Mouse (Mus musculus) T-cell, adult 2 months (primary cell): ENCODE results near the gene Nid2.

Experiments
- DNase-seq: peaks from one replicate; pipeline ENCODE4 v3.0.0; 2022; ENCODE audit warnings: low spot score

Gene Nid2

GRCm38 (mm10) chr14:19746232-19746631 lies 4.8 kb upstream of the Nid2 start:
- DNase-seq: no peak

- DNase-seq: no peak
These were observed 4.3 kb upstream of the Nid2 start for GRCm38 (mm10) chr14:19746731-19747130.

GRCm38 (mm10) chr14:19749743-19750142 lies 1.3 kb upstream of the Nid2 start:
- no peak for DNase-seq

GRCm38 (mm10) chr14:19750411-19751024 lies 547 bp upstream of the Nid2 start:
- DNase-seq: no peak

- DNase-seq: no peak
These were observed 1.2 kb downstream of the Nid2 start for GRCm38 (mm10) chr14:19752276-19752675.

GRCm38 (mm10) chr14:19759277-19760193 lies 8.5 kb downstream of the Nid2 start:
- DNase-seq: no peak

- DNase-seq: no peak
These were observed 9.7 kb downstream of the Nid2 start for GRCm38 (mm10) chr14:19760721-19761120.

- DNase-seq: no peak
These were observed 10.9 kb downstream of the Nid2 start for GRCm38 (mm10) chr14:19762014-19762413.

GRCm38 (mm10) chr14:19763527-19763926 lies 12.5 kb downstream of the Nid2 start:
- DNase-seq: no peak

GRCm38 (mm10) chr14:19764331-19764730 lies 13.3 kb downstream of the Nid2 start:
- DNase-seq: no peak

GRCm38 (mm10) chr14:19765539-19766379 lies 14.7 kb downstream of the Nid2 start:
- no peak for DNase-seq

- DNase-seq: no peak
These were observed 15.2 kb downstream of the Nid2 start for GRCm38 (mm10) chr14:19766380-19766649.

GRCm38 (mm10) chr14:19768648-19769047 lies 17.6 kb downstream of the Nid2 start:
- no peak for DNase-seq

- DNase-seq: no peak
These were observed 18.6 kb downstream of the Nid2 start for GRCm38 (mm10) chr14:19769441-19770200.

- no peak for DNase-seq
These were observed 20.1 kb downstream of the Nid2 start for GRCm38 (mm10) chr14:19771173-19771572.

GRCm38 (mm10) chr14:19774036-19774628 lies 23.1 kb downstream of the Nid2 start:
- no peak for DNase-seq

GRCm38 (mm10) chr14:19775491-19775890 lies 24.4 kb downstream of the Nid2 start:
- DNase-seq: no peak

GRCm38 (mm10) chr14:19776179-19776578 lies 25.1 kb downstream of the Nid2 start:
- no peak for DNase-seq

GRCm38 (mm10) chr14:19776890-19777289 lies 25.8 kb downstream of the Nid2 start:
- no peak for DNase-seq

GRCm38 (mm10) chr14:19777365-19777764 lies 26.3 kb downstream of the Nid2 start:
- DNase-seq: no peak

GRCm38 (mm10) chr14:19777945-19778344 lies 26.9 kb downstream of the Nid2 start:
- no peak for DNase-seq
